Mouse (Mus musculus): Measurements from ENCODE around the gene Myef2. TPM values are rescaled to one million over a fixed set of nuclear protein-coding genes. Genes with fewer than 3 reads are reported as not detected.

Gene Myef2
- total RNA-seq, 1 experiment from 2014 or later, result 37.9 TPM

DNA sequence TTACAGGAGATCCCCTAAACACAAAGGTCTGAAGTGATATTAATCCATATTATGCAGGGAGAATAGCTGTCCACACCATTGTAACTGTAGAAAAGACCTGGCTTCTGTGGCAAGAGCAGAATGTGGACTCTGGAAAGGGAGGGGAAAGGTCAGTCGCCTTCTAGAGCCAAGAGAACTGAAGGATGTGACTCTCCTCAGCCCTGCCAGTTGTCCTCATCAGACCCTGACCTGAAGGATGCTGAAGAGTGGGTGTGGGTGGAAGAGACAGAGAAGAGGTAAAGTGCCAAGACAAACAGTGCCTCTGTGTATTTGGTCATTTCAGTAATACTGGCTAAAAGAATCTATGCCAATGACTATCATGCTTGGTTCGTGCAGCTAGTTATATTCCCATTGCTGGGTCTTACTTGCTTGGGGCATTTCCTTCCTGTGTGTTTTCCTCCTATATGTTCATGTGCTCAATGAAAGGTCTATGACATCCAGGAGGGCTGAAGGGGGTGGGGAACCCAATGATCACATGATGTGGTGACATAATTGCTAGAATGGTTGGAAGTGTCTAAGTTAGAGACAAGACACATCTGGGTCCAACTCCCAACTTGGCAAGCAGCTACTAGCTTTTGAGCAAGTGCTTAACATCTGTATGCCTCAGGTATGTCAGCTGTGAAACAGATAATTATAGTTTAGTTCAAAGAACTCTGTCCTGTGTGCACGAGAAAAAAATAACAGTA lies 50.2 kb downstream of the Myef2 start:
- no peak for ATAC-seq (ENCODE audit: extremely low read depth, insufficient number of reproducible peaks, low FRiP score, poor library complexity, severe bottlenecking)

DNA sequence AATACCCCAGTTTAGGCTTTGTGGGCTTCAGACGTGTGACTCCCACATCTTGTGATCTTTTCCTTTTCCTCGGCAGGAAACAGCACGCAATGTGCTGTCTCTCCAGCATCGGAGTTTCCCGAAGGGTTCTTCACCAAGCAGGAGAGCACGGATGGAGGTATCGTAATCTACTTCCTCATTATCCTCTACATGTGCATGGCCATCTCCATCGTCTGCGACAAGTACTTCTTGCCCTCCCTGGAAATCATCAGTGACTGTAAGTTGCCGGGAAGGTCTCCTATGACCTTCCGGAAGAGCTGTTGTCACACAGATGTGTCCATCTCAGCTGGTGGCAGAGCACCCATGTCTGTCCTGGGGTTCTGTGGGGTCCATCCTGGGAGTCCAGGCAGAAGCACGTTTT lies 54.8 kb downstream of the Myef2 start:
- no peak for ATAC-seq (ENCODE audit: extremely low read depth, insufficient number of reproducible peaks, low FRiP score, poor library complexity, severe bottlenecking)

GRCm38 (mm10) chr2:125067894-125068293 lies 55.6 kb downstream of the Myef2 start, which contains the start of gene Slc24a5:
TSS of gene Slc24a5 (plus strand) at chr2:125068124.
- ATAC-seq (ENCODE audit: extremely low read depth, insufficient number of reproducible peaks, low FRiP score, poor library complexity, severe bottlenecking), result no peak

DNA sequence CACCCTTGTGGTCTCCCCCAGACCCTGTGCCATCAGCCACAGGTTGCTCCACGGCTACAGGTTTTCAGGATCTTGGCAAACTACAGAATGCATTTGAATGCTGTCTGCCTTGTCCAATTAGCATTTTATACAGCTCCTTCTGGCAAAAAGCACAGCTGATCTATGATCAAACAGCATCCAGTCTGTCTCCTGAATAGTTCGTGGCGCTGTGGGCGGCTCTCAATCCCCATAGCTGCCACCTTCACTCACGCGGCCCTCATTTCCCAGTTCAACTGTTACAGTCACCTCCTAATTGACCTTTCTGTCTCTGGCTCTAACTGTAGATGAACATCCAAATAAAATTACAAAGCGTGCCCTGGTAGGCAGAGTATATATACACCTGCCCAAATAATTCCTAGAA lies 56.1 kb downstream of the Myef2 start:
- ATAC-seq (ENCODE audit: extremely low read depth, insufficient number of reproducible peaks, low FRiP score, poor library complexity, severe bottlenecking), result no peak

DNA sequence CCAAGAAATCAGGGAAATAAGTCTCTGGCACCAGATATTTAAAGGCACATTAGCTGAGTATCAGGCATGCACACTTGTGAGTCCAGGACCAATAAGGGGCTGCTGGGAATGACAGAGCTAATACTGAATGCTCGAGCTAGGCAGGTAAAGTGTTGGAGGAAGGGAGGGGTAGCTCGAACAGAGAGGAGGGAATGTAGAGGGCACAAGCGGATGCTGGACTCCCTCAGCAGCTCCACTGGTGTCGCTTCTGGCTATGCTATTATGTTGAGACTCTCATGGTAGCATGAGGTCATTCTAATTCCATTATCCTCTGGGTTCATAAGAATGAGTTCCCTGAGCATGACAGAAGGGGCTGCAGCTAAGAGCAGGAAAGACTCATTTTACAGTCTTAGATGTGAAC lies 60.5 kb downstream of the Myef2 start:
- ATAC-seq (ENCODE audit: extremely low read depth, insufficient number of reproducible peaks, low FRiP score, poor library complexity, severe bottlenecking), result no peak

DNA sequence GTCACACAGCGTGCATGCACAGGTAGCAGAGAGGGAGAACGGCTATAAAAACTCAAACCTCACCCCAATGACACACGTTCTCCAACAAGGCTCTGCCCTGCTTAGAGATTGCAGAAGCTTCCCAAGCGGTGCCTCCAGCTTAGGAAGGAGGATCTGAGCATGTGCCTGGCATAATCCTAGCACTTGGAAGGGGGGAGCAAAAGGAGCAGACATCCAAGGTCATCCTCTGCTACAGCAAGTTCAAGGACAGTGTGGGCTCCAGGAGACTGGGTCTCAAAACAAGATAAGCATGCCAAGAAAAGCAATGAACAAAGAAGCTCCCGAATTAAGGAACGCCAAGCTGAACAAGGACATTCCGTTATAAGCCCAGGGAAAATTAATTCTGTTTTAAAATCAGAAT lies 62.0 kb downstream of the Myef2 start:
- ATAC-seq (ENCODE audit: extremely low read depth, insufficient number of reproducible peaks, low FRiP score, poor library complexity, severe bottlenecking), result no peak

DNA sequence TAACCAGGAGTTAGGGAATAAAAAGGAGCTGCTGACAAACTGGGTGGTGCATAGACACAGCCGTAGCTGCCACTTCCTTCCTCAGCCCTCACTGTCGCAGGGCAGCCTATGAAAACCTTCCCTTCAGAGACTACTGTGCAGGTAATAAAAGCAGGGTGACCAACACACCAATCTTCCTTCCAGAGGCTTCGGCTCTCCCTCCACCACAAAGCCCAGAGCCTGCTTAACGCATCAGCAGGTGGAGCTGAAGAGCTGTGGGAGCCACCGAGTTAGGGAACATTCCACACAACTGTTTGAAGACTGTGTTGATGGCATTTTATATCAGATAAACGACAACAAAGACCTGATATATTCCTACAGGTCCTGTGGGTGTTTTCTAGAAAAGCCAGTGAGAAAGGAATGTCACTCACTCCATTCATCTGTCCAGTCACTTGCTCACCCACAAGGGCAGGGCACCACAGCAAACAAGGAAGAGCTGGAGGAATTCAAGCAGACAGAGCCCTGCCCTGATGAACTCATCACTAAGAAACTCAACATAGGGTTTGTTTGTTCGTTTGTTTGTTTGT lies 66.1 kb downstream of the Myef2 start:
- ATAC-seq (ENCODE audit: extremely low read depth, insufficient number of reproducible peaks, low FRiP score, poor library complexity, severe bottlenecking), result no peak

DNA sequence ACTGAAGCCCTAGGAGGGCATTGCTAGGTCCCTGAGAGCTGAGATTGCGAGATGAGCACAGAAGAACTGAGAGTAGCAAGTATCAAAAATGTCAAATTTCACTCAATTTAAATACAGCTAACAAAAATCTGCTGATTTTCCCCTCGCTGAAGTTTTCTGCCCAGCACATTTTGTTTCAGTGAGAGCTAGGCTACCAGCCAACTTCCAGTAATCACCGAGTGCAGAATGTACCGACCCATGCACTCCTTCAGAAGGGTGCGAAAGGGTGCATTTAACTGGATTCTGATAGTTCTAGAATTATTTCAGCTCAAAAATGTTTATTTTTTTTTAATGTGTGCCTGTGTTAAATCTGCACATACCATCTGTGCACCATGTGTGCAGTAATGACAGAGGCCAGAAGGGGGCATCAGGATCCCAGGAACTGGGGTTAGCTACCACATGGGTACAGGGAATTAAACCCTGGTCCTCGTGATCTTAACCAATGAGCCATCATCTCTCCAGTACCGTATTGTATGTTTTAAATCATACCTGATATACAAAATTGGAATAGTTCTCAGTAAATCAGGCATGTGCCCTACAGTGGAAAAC lies 68.1 kb downstream of the Myef2 start:
- no peak for ATAC-seq (ENCODE audit: extremely low read depth, insufficient number of reproducible peaks, low FRiP score, poor library complexity, severe bottlenecking)

Other genes with a start within 250 kb of the Myef2 start
- 0.58 and 0.61 TPM in 2 replicates for gene Slc24a5, start 55.5 kb downstream of the Myef2 start, total RNA-seq (2017)
- not detected in 2 replicates for gene Ctxn2, start 13.0 kb upstream of the Myef2 start, total RNA-seq (2017)
- not detected in 2 replicates for gene Slc12a1, start 28.8 kb upstream of the Myef2 start, total RNA-seq (2017)
- 11.3 and 17.1 TPM in 2 replicates for gene Dut, start 123.5 kb upstream of the Myef2 start, total RNA-seq (2017)